Mouse (Mus musculus): ENCODE data around the gene Caln1. TPM values are rescaled to one million over a fixed set of nuclear protein-coding genes. Genes with fewer than 3 reads are reported as not detected.

Caln1 gene
- total RNA-seq, 2 experiments from 2014 or later = not detected

DNA sequence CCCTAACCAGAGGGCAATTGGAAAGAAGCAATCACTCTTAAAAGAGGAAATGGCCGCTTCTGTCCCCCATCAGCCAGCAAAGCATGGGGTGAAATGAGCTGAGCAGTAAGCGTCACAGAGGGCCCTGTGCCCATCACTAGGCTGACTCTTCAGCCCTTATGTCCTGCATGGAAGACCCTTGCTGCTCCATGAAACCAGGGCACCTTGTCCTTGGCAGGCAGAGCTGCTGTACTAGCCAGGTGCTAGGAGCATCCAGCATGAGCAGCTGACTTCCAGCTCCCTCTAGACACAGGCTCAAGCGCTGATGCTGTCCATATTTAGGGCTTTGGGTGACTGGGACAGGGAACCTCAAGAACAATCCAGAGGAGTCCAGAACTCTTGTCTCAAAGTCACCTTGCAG lies 506.1 kb downstream of the Caln1 start:
- no peak for ATAC-seq (ENCODE audit: poor library complexity, severe bottlenecking)

GRCm38 (mm10) chr5:130880331-130880730 lies 511.1 kb downstream of the Caln1 start:
- no peak for ATAC-seq (ENCODE audit: poor library complexity, severe bottlenecking)

GRCm38 (mm10) chr5:130891735-130892134 lies 522.5 kb downstream of the Caln1 start:
- ATAC-seq (ENCODE audit: poor library complexity, severe bottlenecking) = no peak

DNA sequence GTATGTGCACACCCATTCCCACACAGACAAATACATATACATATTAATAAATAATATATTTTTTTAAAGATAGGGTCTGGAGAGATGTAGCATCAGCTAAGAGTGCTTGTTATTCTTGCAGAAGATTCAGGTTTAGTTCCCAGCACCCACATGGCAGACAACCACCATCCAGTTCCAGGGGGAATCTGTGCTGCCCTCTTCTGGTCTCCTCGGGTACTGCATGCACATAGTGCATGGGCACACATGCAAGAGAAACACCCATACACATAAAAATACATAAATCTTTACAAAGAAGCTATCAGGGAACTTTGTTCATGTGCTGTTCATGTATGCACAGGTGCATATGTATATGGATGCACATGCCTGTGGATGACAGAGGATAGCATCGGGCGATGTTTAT lies 526.7 kb downstream of the Caln1 start:
- ATAC-seq (ENCODE audit: poor library complexity, severe bottlenecking) = no peak

Other genes starting within 250 kb of the Caln1 start
- 1.0 and 1.4 TPM in 2 replicates for gene Kctd7, start 224.6 kb upstream of the Caln1 start, total RNA-seq (2015)
- gene Kctd7, start 224.6 kb upstream of the Caln1 start, total RNA-seq (2017) = 2.2 and 8.9 TPM in 2 replicates
- 16.8 and 19.0 TPM in 2 replicates for gene Rabgef1, start 197.7 kb upstream of the Caln1 start, total RNA-seq (2015)
- gene Rabgef1, start 197.7 kb upstream of the Caln1 start, total RNA-seq (2017) = 19.9 and 22.2 TPM in 2 replicates
- 33.7 and 36.5 TPM in 2 replicates for gene Tmem248, start 152.4 kb upstream of the Caln1 start, total RNA-seq (2015)
- 35.1 and 38.1 TPM in 2 replicates for gene Tmem248, start 152.4 kb upstream of the Caln1 start, total RNA-seq (2017)
- 31.0 and 35.4 TPM in 2 replicates for gene Sbds, start 113.9 kb upstream of the Caln1 start, total RNA-seq (2015)
- 58.1 and 62.2 TPM in 2 replicates for gene Sbds, start 113.9 kb upstream of the Caln1 start, total RNA-seq (2017)
- 10.1 and 11.1 TPM in 2 replicates for gene Tyw1, start 113.8 kb upstream of the Caln1 start, total RNA-seq (2015)
- 24.0 and 24.4 TPM in 2 replicates for gene Tyw1, start 113.8 kb upstream of the Caln1 start, total RNA-seq (2017)
- gene A330070K13Rik, start 15.2 kb downstream of the Caln1 start, total RNA-seq (2015) = not detected in 2 replicates
- gene A330070K13Rik, start 15.2 kb downstream of the Caln1 start, total RNA-seq (2017) = not detected in 2 replicates

All from megakaryocyte, adult 5-6 weeks (primary cell).